Mouse (Mus musculus) thymus, adult 2 months (tissue): Measurements from ENCODE around the gene Spry2.

Experiments
- CTCF ChIP-seq: fragments of 200-500 bp; IDR thresholded peaks from 2 replicates; pipeline ENCODE4 v1.5.1; 2012; ENCODE audit warnings: mild to moderate bottlenecking, control low read depth, low read length, moderate library complexity, borderline replicate concordance; ENCODE audit not compliant: control insufficient read depth, poor library complexity, insufficient read depth; ENCODE audit errors: extremely low read depth
- POLR2A ChIP-seq: fragments of 200-500 bp; IDR thresholded peaks from 2 replicates; pipeline ENCODE4 v1.6.1; 2012; ENCODE audit warnings: mild to moderate bottlenecking, low read length, control low read depth, moderate library complexity; ENCODE audit not compliant: control insufficient read depth, poor library complexity, insufficient read depth; ENCODE audit errors: extremely low read depth

GRCm38 (mm10) chr14:105905509-105905908 is 8.9 kb upstream of the Spry2 start:
- TF ChIP-seq POLR2A, result no peak
- TF ChIP-seq CTCF, result no peak
